Mouse (Mus musculus): Measurements from ENCODE around the gene Smim12. TPM values are rescaled to one million over a fixed set of nuclear protein-coding genes. Genes with fewer than 3 reads are reported as not detected.

The Smim12 gene
- polyA plus RNA-seq, 1 experiment from 2014 or later, result 29.1 TPM

- peak overlapping the region; percentile 54 for H3K4me3 ChIP-seq (replicated peaks)
- peaks cover 62% of the 10 kb centered on the region for H3K27me3 ChIP-seq
- peak overlapping the region; percentile 77 for H3K4me2 ChIP-seq
- DNase-seq (no peak), ATAC-seq (ENCODE audit: low read depth) (no peak)
- 5% methylated on average over 14 of the region's 14 CpGs for WGBS (ENCODE audit: insufficient replicate concordance)
- no peak overlapping the region for H3K27ac ChIP-seq
- H3K4me1 ChIP-seq (replicated peaks), result peaks cover 11% of the 10 kb centered on the region
- H3K36me3 ChIP-seq, result no peaks in the 10 kb centered on the region
- H3K9me3 ChIP-seq (replicated peaks), result no peaks in the 10 kb centered on the region
- H3K9ac ChIP-seq, result peak overlapping the region; percentile 51
These were observed 7.0 kb upstream of the Smim12 start for GRCm38 (mm10) chr4:127236631-127237030.

- H3K4me2 ChIP-seq, result no peak overlapping the region
- no peaks in the 10 kb centered on the region for H3K36me3 ChIP-seq
- H3K27me3 ChIP-seq, result peaks cover 62% of the 10 kb centered on the region
- no peak for DNase-seq
- no peak overlapping the region for H3K9ac ChIP-seq
- H3K4me1 ChIP-seq (replicated peaks), result peaks cover 11% of the 10 kb centered on the region
- no peak for ATAC-seq (ENCODE audit: low read depth)
- H3K9me3 ChIP-seq (replicated peaks), result no peaks in the 10 kb centered on the region
- no peak overlapping the region for H3K27ac ChIP-seq
- WGBS (ENCODE audit: insufficient replicate concordance), result 66% methylated on average over 10 of the region's 10 CpGs
- H3K4me3 ChIP-seq (replicated peaks), result no peak overlapping the region
These were observed 6.3 kb upstream of the Smim12 start for GRCm38 (mm10) chr4:127237271-127237670.

DNA sequence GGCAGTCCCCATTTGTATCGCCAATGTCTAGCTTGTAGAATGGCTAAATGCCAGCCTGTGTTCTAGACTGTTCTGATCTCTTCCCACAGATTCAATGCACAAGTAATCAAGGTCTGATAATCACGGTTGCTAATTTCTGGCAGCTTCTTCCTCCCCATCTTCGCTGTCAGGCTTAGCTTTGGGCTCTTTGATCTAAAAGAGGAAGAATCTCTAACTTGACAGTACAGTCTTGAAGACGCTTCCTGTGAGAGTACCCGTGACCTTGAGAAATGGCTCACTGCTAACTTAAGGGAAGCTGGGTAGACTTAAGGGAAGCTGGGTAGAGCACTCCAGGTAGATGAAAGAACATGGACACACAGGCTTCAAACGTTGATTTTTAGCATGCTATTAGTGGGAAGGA lies 888 bp upstream of the Smim12 start:
- no peak overlapping the region for H3K9ac ChIP-seq
- no peak overlapping the region for H3K27ac ChIP-seq
- H3K27me3 ChIP-seq, result peaks cover 21% of the 10 kb centered on the region
- DNase-seq (no peak), ATAC-seq (ENCODE audit: low read depth) (no peak)
- H3K9me3 ChIP-seq (replicated peaks), result no peaks in the 10 kb centered on the region
- WGBS (ENCODE audit: insufficient replicate concordance), result 19% methylated on average over 6 of the region's 6 CpGs
- no peak overlapping the region for H3K4me3 ChIP-seq (replicated peaks)
- H3K4me1 ChIP-seq (replicated peaks), result peaks cover 19% of the 10 kb centered on the region
- H3K4me2 ChIP-seq, result no peak overlapping the region
- H3K36me3 ChIP-seq, result peaks cover 12% of the 10 kb centered on the region

DNA sequence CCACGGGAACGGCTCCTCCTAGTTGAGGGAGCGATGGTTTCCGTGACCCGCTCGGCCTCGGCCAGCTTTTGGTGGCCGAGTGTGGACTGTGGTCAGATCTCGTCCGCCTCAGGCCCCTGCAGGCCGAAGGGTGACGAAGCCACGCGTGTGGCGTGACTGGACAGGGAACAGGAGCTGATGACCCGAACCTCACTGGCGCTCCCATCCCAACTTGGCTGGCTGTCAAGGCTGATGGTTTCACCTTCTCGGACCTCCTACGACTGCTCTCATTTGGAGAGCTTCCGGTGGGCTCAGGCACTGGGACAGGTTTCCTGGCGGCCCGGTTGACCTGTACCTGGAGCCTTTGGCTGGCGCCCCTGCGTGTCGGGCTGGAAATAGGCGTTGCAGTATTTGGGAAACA lies 369 bp downstream of the Smim12 start:
- Histone ChIP-seq H3K9ac (peak overlapping the region; percentile 93), H3K4me3 (replicated peaks) (peak overlapping the region; percentile 90), H3K27me3 (peaks cover 9% of the 10 kb centered on the region), H3K9me3 (replicated peaks) (no peaks in the 10 kb centered on the region), H3K27ac (peak overlapping the region; percentile 36; the same call in 1 of the 2 replicates), H3K36me3 (peaks cover 18% of the 10 kb centered on the region), H3K4me2 (peak overlapping the region; percentile 87), H3K4me1 (replicated peaks) (peaks cover 19% of the 10 kb centered on the region)
- DNase-seq, result no peak
- WGBS (ENCODE audit: insufficient replicate concordance), result under 1% methylated on average over 26 of the region's 26 CpGs
- peak; percentile 61 for ATAC-seq (ENCODE audit: low read depth)

DNA sequence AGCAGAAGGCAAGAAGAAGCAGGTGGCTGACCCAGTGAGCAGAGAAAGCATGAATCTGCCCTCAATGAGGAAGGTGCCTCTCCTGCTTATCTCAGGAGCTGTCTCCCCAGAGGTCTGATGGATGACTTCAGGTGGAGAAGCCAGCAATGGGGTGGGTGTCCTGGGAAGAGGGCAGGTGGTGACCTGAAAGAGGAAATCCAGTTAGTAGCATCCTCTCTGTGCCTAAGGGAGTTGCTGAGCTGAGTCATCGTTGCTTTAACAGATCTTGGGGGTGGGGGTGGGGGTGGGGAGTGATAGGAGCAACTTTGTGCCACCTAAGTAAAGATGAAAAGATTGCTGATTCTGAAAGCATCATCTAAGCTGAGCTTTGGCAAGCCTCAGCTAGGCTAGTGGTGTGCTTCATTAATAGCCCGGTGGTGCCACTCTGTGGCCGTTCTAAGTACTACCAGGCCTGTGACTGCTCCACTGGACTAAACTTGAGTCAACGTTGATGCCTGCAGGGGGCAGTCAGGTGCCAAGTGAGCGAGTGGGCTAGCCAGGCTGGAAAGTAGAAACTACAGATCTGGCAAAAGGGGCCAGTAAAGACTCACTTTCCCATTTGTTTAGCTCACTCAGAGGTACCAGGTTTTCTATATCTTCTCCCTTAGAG lies 6.2 kb downstream of the Smim12 start:
- Histone ChIP-seq H3K27ac (no peak overlapping the region), H3K9me3 (replicated peaks) (no peaks in the 10 kb centered on the region), H3K4me2 (no peak overlapping the region), H3K4me3 (replicated peaks) (no peak overlapping the region), H3K27me3 (no peaks in the 10 kb centered on the region), H3K9ac (no peak overlapping the region), H3K4me1 (replicated peaks) (peaks cover 17% of the 10 kb centered on the region), H3K36me3 (peaks cover 18% of the 10 kb centered on the region)
- peak; percentile 78 for DNase-seq
- WGBS (ENCODE audit: insufficient replicate concordance), result 4% methylated on average over 5 of the region's 5 CpGs
- ATAC-seq (ENCODE audit: low read depth), result peak; percentile 88

GRCm38 (mm10) chr4:127251963-127252585 lies 8.5 kb downstream of the Smim12 start:
- Histone ChIP-seq H3K9me3 (replicated peaks) (no peaks in the 10 kb centered on the region), H3K4me1 (replicated peaks) (peaks cover 10% of the 10 kb centered on the region), H3K27ac (no peak overlapping the region), H3K4me3 (replicated peaks) (no peak overlapping the region), H3K4me2 (0 out of 2 replicates have a peak overlapping the region, but pooled peaks have one; percentile 19), H3K9ac (no peak overlapping the region), H3K36me3 (peaks cover 13% of the 10 kb centered on the region), H3K27me3 (no peaks in the 10 kb centered on the region)
- DNase-seq (no peak), ATAC-seq (ENCODE audit: low read depth) (no peak)
- 41% methylated on average over 22 of the region's 22 CpGs for WGBS (ENCODE audit: insufficient replicate concordance)

- no peak for ATAC-seq (ENCODE audit: low read depth)
- DNase-seq, result no peak
- Histone ChIP-seq H3K4me3 (replicated peaks) (no peak overlapping the region), H3K36me3 (no peaks in the 10 kb centered on the region), H3K27ac (no peak overlapping the region), H3K4me1 (replicated peaks) (peaks cover 7% of the 10 kb centered on the region), H3K9ac (no peak overlapping the region), H3K4me2 (no peak overlapping the region), H3K27me3 (no peaks in the 10 kb centered on the region), H3K9me3 (replicated peaks) (no peaks in the 10 kb centered on the region)
- 20% methylated on average over 5 of the region's 5 CpGs for WGBS (ENCODE audit: insufficient replicate concordance)
These were observed 13.2 kb downstream of the Smim12 start for GRCm38 (mm10) chr4:127256739-127257138.

DNA sequence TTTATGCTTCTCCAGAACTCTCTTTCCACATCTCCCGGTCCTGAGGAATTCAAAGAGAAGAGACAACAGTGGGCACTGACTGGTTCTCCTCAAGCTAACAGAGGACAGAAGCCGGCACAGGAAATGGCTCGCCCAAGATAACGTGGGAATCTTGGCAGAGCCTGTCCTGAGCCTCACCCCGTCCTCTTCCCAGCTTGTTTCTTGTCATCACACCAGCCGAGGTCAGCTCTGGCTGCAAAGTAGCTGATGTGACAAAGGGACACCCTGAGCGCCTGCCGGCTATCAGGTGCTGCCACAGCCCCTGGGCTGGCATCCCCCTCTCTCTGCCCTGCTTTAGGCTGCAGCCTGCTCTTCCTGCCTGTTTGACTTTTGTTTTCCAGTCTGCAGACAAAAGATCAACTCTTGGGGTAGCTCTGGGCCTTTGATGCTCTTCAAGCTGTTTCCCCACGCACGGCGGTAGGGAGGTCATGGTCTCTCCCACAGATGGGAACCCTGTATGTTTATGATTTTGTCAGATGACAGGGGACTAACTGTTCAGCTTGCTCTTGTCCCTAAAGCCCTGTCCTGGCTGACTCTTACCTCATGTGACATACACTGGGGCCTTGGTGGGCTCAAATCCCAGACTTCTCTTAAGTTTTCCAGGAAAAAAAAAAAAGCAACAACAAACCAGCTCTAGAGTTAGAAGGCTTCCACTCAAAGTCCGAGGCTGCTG lies 14.8 kb downstream of the Smim12 start:
- WGBS (ENCODE audit: insufficient replicate concordance), result 27% methylated on average over 12 of the region's 12 CpGs
- no peaks in the 10 kb centered on the region for H3K27me3 ChIP-seq
- H3K27ac ChIP-seq, result no peak overlapping the region
- DNase-seq (no peak), ATAC-seq (ENCODE audit: low read depth) (0 out of 2 replicates have a peak, but pooled peaks have one; percentile 39)
- H3K9ac ChIP-seq, result no peak overlapping the region
- no peak overlapping the region for H3K4me2 ChIP-seq
- no peak overlapping the region for H3K4me3 ChIP-seq (replicated peaks)
- no peaks in the 10 kb centered on the region for H3K9me3 ChIP-seq (replicated peaks)
- H3K36me3 ChIP-seq, result no peaks in the 10 kb centered on the region
- H3K4me1 ChIP-seq (replicated peaks), result no peaks in the 10 kb centered on the region

DNA sequence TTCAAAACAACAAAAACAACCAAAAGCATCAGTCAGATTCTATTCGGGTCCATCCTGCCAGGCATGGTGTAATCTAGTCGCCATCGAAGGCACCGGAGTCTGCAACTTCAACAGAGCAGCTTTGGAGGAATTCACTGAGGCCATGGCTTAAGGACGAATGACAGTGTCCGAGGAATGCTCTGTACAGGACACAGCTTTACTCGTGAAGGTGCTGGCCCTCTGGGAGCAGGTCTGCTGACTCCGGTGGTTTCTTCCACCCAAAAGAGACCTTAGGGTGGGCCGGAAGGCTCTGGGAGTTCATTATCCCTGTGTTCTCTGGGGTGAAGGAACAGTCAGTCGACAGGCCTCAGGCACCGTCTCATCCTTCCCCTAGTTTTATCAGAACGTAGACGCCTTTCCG lies 18.0 kb downstream of the Smim12 start:
- Histone ChIP-seq H3K4me2 (no peak overlapping the region), H3K4me3 (replicated peaks) (no peak overlapping the region), H3K9me3 (replicated peaks) (no peaks in the 10 kb centered on the region), H3K27ac (no peak overlapping the region), H3K4me1 (replicated peaks) (0 out of 2 replicates have a peak, but pooled peaks cover 3% of the 10 kb centered on the region), H3K9ac (no peak overlapping the region), H3K27me3 (no peaks in the 10 kb centered on the region), H3K36me3 (no peaks in the 10 kb centered on the region)
- DNase-seq (no peak), ATAC-seq (ENCODE audit: low read depth) (no peak)
- 69% methylated on average over 14 of the region's 14 CpGs for WGBS (ENCODE audit: insufficient replicate concordance)

- Histone ChIP-seq H3K9ac (no peak overlapping the region), H3K27me3 (no peaks in the 10 kb centered on the region), H3K36me3 (no peaks in the 10 kb centered on the region), H3K4me2 (no peak overlapping the region), H3K27ac (peak overlapping the region; percentile 39; the same call in 1 of the 2 replicates), H3K9me3 (replicated peaks) (no peaks in the 10 kb centered on the region), H3K4me3 (replicated peaks) (no peak overlapping the region), H3K4me1 (replicated peaks) (0 out of 2 replicates have a peak, but pooled peaks cover 3% of the 10 kb centered on the region)
- 20% methylated on average over 19 of the region's 19 CpGs for WGBS (ENCODE audit: insufficient replicate concordance)
- ATAC-seq (ENCODE audit: low read depth) (peak; percentile 67), DNase-seq (no peak)
These were observed 20.0 kb downstream of the Smim12 start for GRCm38 (mm10) chr4:127263438-127264182.

DNA sequence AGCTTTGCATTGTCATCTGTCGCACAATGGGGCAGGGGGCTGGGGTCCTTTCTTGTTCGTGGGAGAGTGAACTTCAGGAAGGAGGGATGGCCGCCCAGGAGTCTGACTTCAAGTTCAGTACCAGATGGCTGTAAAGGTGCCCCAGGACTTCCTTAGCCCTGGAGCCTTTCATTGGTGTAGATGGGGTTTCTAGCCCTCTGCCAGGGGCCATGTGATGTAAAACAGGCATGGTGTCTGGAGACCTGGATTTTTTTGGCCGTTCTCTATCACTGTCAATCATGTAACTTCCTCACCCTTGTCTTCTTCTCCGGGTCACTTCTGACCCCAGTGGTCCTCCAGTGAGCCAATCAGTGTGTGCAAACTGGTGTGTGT lies 20.6 kb downstream of the Smim12 start:
- WGBS (ENCODE audit: insufficient replicate concordance), result 27% methylated on average over 5 of the region's 5 CpGs
- Histone ChIP-seq H3K36me3 (no peaks in the 10 kb centered on the region), H3K27ac (peak overlapping the region; percentile 29; the same call in 1 of the 2 replicates), H3K27me3 (no peaks in the 10 kb centered on the region), H3K9me3 (replicated peaks) (no peaks in the 10 kb centered on the region), H3K4me2 (no peak overlapping the region), H3K4me3 (replicated peaks) (no peak overlapping the region), H3K9ac (no peak overlapping the region), H3K4me1 (replicated peaks) (0 out of 2 replicates have a peak, but pooled peaks cover 3% of the 10 kb centered on the region)
- DNase-seq (no peak), ATAC-seq (ENCODE audit: low read depth) (no peak)

Measured in liver, embryonic 13.5 days (tissue).